Mouse (Mus musculus): ENCODE measurements around the gene Tmem174.

- TF ChIP-seq TAL1 (IDR thresholded peaks at IDR 0.05; ENCODE audit: low read length) (no peak), GATA1 (IDR thresholded peaks at IDR 0.05; ENCODE audit: low read length) (no peak)
These were observed 15.0 kb upstream of the Tmem174 start for GRCm38 (mm10) chr13:98652194-98652593.

All from erythroblast, embryonic 14.5 days (primary cell).